Mouse (Mus musculus) E14TG2a.4 (cell line): ENCODE data around the gene Grhl3.
A peak's percentile ranks its signal among the peaks of the same experiment; 100 is the strongest.

Source experiments
- CTCF ChIP-seq: conservative IDR thresholded peaks from 2 replicates; pipeline ENCODE4 v1.5.1; 2014; ENCODE audit warnings: low read length
- NANOG ChIP-seq: IDR thresholded peaks from 2 replicates; pipeline ENCODE4 v1.6.1; 2014; ENCODE audit warnings: borderline replicate concordance, low read length, mixed read lengths

GRCm38 (mm10) chr4:135531771-135532613 lies 41.4 kb downstream of the Grhl3 start:
- TF ChIP-seq CTCF (no peak), NANOG (peak; percentile 63; the same call in 1 of the 2 replicates)
